Mouse (Mus musculus): ENCODE measurements around the gene Atg14.
A peak's percentile ranks its signal among the peaks of the same experiment; 100 is the strongest.
"Not testable (repeated sequence)": the region's sequence is repeated elsewhere in the genome, so short reads cannot be mapped to it uniquely, and the experiment has no call there.

The Atg14 gene

DNA sequence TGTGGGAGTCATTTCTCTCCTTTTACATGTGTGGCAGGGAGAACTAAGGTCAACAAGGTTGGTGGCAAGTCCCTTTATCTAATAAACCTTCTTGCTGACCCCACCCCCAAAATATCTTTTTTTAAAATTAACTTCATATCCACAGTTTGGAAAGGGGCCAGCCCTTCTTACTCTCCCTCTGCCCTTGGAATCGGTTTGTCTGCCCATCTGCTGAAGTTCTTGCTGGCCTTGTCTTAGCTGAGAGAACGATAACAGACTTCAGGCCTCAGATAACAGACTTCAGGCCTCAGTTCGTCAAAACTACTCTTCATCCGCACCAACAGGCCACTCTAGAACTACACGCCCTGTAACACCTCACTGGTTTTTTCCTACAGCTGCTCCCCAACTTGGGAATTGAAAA lies 26.2 kb downstream of the Atg14 start:
- DNase-seq (ENCODE audit: low spot score): no peak

DNA sequence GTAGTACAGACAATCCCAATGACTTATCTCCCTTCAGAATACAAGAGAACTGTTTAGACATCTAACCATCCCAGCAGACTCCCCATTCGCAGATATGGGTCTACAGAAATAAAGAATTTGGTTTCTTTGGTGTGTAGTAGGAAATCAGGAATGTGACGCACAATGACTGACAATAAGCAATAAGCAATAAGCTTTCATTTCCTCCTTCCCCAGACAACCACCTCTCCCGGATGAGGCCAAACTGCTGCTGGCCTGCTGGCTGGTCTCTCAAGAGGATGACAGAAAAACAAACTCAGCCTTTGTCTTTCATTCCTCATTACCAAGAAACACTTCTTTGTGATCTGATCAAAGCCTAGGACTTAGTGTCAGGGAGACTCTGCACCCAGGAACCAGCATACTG lies 28.2 kb downstream of the Atg14 start:
- DNase-seq (ENCODE audit: low spot score): no peak

DNA sequence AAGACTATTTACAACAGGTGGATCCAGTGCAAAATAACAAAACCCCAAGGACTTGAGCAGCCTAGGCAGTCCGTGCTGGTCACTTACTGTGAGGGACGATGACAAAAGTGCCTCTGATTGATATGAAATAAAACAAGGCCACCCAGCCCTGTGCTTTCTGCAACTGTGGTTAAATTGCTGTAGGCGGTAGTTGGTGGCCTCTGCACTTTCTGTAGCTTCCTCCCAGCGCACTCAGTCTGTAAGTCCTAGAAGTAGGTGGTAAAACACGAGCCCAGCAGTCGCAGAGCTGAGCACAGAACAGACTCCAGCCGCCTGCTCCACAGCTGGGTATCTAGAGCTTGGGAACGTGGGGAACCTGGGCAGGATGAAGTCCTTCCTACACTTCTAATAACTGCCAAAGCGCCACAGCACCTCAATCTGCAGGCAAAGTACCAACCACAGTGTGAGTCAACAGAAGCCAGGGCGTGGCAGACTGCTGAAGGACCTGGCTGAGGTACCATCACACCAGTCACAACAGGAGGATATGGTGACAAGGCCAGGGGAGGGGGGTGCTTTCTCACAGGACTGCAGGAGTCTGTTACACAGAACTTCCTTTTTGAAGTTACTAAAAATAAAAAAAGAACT lies 29.0 kb downstream of the Atg14 start:
- no peak for DNase-seq (ENCODE audit: low spot score)

DNA sequence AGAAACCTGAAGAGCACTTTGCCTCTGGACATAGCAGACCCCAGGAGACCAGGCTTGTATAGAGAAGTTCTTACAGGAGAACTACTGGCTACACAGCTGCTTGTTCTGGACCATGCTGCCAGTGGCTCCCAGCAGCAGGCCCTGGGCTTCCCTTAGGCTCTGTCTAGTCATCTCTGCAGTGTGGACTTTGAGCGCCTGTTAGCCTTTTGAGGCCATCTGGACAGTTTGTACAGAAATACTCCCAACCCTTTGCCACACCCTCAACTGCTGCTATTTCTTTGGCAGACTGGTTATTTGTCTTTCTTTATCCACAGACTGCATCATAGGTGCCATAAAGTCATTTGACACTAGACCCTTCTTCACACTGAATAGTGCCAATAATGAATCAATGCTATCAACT lies 35.4 kb downstream of the Atg14 start:
- DNase-seq (ENCODE audit: low spot score): no peak

DNA sequence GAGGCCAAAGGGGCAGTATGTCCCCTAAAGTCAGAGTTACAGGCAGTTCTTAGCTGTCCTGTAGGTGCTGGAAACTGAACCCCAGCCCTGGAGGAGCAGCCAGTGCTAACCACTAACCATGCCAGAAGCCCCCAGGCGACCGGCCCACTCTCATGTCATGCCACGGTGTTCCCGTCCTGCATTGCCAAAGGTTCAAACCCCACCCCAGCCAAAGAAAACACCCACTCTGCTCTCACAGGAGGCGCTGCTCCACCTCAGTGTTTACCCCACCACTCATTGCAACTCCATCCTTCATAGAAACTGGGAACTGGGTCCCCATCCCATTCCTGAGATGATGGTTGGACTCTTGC lies 36.3 kb downstream of the Atg14 start:
- DNase-seq (ENCODE audit: low spot score): no peak

DNA sequence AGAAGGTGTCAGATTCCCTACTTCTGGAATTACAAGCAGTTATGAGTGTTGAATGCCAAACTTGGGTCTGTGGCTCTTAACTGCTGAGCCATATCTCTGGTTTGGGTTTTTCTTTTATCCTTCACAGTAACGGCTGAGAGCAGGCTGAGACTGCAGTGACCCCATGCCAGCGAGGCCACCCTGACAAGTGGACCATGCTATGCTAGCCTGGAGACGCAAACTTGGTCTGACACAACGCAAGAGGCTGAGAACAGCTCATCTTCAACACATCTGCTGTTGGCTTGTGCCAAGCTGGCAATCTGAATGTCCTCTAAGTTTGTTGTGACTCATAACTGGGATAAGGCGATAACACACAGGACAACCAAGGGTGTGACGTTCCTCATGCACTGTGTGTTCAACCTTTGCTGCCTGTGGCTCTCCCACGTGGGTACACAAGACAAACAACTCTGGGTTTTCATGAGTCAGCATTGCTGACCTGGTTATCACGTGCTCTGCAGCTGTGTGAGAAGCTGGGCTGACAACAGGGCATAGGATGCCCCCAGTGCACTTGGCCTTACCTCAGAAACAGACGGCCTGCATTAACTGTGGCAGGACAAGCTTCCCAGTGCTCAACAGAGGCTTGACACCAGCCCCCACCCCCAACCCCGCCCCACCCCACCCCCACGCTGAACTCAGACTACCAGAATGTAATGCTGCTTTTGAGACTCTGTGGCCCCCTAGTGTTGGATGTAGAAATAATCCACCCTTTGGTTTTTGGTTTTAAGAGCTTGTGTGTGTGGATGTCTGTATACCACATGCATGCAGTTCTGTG lies 36.9 kb downstream of the Atg14 start:
- DNase-seq (ENCODE audit: low spot score): peak; percentile 38

DNA sequence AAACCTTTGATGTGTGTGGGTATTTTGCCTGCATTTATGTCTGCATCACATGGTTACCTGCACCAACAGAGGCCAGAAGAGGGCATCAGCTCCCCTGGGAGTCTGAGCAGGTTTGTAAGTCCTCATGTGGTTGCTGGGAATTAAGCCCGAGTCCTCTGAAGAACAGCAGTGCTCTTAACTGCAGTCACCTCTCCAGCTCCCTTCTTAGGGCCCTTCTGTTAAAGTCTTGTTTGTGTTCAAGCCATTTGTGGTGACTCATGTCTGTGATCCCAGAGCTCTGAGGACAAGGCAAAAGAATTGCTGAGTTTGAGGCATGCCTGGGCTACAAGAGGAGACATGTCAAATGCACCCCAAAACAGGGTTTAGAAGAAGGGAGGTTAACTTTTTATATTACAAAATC lies 38.0 kb downstream of the Atg14 start:
- no peak for DNase-seq (ENCODE audit: low spot score)

DNA sequence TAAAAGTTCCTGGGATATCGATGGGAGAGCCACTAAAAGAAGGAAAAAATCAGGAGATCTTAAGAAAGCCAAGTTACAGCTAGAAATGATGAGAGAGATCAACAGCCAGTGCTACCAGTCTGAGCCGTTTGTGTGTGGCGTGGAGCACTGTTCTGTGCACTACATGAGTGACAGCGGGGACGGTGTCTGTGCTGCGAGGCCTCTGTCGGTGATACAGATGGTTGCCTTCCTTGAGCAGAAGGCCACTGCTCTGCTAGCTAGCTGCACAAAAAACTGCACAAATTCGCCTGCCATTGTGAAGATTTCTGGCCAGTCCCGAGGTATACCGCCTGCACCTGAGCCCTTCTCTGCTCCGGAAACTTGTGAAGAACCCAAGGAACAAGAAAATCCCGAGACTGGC lies 40.9 kb downstream of the Atg14 start:
- DNase-seq (ENCODE audit: low spot score): not testable (repeated sequence)

DNA sequence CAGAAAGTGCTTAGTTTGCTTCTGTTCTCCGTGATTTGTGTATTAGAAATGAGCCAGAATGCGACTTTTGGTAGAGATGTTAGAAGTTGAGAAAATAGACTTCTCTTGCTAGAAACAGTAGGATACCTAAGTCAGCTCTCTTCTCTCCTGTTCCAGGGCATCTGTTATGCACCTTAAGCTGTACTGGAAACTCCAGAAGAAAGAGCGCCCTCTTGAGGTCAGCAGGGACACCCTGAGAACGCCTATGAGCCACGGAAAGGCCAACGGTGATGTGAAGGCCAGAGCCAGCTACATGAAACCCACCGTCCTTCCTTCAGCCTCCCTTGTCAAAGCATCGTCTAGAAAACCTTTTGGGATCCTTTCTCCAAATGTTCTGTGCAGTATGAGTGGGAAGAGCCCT lies 41.4 kb downstream of the Atg14 start:
- DNase-seq (ENCODE audit: low spot score): peak; percentile 46

DNA sequence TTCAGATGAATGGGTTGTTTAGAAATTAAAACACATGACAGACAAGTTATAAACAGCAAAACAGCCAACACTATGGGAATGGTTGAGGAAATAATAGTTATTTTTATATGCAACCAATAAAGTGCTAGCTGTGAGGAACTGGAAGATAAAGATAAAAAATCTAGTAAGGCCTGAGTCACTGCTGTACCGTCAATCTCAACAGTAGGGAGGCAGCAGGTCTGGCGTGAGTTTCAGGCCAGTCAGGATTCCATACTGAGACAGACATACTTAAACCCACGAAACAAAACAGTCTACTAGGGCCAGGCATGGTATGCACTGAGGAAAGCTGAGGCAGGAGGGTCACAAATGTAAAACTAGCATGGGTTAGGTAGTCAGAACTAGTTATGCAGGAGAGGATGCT lies 42.2 kb downstream of the Atg14 start:
- DNase-seq (ENCODE audit: low spot score): no peak

DNA sequence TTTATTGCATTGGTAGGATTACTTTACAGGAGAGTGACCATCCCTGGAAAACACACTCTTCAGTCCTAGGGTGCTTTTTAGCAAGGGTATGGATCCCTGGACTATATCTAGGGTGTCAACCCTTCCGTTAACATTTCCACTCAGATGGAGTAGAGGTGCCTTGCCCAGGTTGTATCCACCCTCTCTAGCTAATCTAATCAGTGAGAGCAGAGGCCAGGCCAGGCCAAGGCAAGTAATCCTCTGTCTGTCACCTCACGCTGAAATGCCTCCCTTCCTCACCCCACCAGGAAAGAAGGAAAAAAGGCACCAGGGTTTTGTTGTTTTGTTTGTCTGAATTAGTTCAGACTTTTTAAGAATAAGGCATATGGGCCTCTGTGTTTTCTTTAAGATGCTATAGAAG lies 42.6 kb downstream of the Atg14 start:
- DNase-seq (ENCODE audit: low spot score): no peak

DNA sequence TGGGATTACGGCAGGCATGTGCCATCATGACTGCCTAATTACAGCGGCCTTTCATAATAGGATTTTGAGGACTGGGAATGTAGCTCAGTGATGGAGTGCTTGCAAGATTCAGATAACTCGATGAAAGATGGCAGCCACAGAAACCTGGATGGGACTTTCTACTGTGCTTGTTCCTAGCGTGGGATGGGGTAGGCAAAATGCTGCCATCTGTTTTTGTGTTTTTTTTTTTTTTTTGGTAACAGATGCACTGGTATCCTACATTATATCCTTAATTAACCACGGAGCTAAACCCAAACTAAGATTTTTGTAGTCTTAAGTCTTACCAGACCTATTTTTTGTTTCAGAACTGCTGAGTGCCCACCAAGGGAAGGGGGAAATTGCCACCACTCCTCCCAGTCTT lies 44.6 kb downstream of the Atg14 start:
- no peak for DNase-seq (ENCODE audit: low spot score)

DNA sequence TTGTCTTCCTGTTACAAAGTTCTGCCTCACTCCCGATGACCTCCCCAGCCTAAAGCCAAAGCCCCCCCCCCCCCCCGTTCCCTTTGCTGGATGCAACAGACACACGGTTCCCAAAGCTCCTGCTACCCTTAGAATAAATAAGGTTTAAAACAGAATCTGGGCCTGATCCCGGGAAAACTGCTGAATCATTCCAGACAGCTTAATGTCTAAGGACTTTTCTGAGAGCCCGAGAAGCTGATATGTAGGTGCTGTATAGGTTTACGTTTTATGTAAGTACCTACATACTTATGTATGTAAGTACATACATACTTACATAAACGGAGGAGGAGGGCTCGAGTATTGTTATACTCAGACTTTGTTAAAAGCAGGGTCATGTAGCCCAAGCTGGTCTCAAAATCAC lies 45.1 kb downstream of the Atg14 start:
- no peak for DNase-seq (ENCODE audit: low spot score)

DNA sequence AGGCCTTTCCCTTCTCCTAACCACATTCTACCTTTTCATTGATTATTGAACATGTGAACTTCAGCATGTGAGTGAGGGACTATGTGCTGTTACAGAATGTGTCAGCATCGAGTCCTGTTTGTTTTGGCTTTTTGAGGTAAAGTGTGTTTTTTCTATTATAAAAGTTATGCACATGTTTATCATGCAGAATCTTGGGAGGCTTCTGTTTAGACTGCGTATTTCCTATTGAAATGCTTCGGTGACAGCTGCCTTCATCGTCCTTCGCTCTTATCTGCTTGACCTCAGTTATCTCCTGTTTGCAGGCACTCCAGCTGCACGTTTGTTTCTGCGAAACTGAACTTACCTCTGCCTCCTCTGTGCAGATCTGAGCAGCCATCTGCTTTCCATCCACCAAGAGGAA lies 48.1 kb downstream of the Atg14 start:
- no peak for DNase-seq (ENCODE audit: low spot score)

DNA sequence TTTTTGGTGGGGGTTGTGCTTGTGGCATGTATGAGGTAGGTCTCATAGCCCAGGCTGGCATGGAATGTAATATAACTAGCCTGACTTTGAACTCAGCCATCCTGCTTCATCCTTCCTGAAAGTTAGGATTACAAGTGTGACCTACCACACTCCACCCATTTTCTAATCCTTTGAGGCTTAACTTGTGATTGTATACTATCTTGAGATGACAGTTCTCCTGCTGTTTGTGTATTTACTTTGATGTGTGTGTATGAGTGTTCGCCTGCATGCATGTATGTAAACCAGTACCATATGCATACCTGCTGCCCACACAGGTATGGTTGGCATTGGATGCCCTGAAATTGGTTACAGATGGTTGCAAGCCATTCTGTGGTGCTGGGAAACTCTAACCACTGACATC lies 48.8 kb downstream of the Atg14 start:
- no peak for DNase-seq (ENCODE audit: low spot score)

DNA sequence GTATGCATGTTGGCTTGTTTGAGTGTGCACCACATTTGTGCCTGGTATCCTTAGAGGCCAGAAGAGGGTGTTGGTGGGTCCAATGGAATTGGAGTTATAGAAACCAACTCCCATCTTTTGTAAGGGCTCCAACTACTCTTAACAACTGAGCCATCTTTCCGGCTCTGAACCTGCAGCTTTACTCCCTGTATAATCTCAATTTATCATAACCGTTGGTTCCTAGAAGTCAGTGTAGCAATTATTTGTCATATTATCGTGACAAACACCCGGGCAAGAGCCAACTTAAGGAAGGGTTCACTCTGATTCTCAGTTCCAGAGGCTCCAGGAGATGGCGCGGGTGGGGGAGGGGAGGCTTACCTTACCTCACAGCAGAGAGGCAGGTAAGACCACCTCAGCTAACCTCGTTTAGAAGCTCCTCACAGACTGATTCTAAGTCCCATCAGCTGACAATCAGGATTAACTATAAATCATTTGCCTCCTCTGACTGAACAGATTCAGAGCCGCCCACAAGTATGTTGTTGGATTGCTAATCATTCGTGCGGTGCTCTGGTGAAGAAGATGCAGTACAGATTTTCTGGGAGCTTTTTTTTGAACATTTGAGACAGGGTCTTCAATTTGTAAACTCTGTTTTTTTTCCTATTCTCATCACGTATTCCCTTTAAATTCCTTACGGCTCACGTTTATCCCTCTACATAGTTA lies 49.5 kb downstream of the Atg14 start:
- DNase-seq (ENCODE audit: low spot score): no peak

DNA sequence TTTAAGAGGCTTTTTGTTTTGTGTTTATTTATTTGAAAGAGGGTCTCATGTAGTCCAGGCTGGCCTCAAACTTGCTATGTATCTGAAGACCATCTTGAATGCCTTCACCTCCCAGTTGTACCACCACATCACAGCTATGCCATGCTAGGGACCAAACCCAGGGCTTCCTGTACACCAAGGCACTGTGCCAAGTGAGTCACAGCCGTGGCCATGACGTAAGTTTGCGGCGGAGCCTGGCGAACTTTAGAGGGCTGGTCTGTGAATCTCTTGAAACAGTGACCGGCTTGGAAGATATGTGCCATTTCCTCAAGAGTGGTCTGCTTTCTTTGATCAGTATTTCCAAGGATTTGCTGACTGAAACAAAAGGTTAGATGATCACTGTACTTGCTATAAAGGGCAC lies 51.8 kb downstream of the Atg14 start:
- DNase-seq (ENCODE audit: low spot score): peak; percentile 46

DNA sequence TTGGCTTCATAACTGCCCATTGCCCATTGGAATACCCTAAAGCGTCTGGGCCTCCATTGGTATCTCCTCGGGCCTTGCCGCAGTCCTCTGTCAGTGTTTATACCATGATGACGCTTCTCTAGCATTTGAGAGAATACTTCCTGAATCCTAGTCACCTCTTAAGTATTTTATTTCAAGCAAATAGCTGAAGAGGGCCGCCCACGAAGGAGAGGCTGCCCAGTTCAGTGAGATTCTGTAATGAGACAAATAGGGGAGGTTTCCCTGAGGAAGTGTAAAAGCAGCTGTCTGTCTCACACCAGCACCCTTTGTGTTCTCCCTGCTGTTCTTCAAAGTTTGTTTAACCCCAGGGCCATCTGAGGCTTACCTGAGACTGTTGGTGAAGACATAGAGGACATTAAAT lies 53.7 kb downstream of the Atg14 start:
- DNase-seq (ENCODE audit: low spot score): no peak

DNA sequence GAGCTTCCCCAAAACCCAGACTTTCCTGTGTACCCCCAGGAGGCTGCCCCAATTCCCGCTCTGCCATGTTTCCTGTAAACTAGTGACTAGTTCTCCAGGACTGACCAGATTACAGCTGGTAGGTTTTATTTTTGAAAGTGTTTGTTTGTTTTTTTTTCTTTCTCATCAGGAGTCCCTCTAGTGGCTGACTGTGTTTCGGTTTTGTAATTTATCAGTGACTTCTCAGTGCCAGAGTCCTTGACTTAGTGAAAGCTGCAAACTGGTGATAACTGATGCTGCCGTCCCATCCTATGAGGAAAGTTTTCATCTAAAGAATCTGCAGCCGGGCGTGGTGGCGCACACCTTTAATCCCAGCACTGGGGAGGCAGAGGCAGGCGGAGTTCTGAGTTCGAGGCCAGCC lies 54.8 kb downstream of the Atg14 start:
- no peak for DNase-seq (ENCODE audit: low spot score)

DNA sequence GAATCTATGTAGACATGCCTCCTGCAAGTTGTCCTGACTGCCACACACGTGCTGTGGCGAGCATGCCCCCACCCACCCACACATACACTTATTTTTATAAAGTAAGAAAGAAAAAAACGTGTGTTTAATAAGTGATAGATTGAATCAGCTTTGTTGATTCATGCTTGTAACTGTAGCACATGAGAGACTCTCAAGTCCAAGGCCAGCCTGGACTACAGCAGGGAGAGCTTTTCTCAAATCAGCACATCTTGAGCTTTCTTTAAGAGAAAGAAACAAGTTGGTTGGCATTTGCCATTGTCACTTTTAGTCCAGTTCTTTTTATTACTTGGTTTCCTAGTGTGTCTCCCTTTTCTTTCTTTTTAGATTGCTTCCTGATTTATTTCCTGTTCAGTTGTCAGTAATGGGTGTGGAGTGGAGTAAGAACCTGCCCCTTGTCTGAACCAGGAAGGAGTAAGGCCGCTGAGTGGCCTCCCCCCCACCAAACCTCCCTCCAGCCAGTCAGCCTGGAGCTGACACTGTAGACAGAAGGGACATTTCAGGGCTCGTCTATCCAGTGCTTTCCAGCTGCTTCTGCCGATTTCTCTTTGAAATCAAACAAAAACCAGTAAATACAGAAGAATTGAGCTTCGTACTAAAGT lies 55.5 kb downstream of the Atg14 start:
- DNase-seq (ENCODE audit: low spot score): peak; percentile 24

DNA sequence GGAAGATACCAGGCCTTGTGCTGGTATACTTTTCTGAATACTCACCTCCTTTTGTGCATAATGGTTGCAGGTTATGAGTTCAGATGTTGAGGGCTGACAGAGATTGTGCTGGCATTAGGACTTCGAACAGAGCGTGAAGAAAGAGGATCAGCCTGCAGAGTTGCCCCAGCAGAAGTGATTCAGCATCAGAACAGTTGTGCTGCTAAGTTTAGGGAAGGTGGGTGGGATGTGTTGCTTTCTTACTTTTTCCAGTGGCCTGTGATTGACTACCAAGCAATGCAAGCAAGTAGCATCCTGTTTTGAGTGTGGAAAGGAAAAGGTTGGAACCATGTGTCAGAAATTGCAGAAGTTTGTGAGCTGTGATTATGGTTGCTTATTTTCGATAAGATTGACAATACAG lies 56.8 kb downstream of the Atg14 start:
- DNase-seq (ENCODE audit: low spot score): no peak

DNA sequence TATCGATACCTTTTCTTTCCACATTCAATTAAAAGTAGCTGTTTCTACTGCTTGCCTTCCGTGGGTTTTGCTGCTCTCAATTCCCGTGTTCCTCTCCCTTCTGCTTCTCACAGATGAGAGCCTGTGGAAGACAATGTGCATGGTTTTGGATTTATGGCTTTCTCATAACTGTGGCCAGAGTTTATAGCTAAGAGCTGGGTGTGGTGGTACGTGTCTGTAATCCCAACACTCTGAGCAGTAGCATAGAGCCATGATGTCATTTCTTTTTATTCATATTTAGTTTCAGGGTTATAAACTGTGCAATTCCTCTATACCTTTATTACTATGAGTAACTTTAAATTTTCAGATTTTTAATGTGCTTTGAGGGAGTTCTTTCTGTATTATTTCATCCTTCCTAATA lies 60.2 kb downstream of the Atg14 start:
- no peak for DNase-seq (ENCODE audit: low spot score)

DNA sequence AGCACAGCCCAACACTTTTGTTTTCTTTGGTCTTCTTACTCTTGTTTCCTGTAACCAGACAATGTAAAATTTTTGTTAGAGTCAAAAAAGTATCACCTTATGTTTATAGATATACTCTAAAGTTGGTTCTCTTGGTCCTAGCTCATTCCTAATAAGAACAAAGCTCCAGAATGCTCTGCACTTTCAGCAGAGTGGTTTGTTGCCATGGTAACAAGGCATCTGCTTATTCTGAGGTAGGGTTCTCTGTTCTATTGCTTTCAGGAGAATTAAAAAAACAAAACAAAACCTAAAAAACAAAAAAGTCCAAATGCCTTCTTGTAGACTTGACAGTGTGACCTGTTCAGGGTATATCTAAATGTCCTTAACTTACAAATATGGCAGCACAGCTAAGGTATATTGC lies 62.4 kb downstream of the Atg14 start:
- no peak for DNase-seq (ENCODE audit: low spot score)
